Mouse (Mus musculus): ENCODE data around the gene Mrpl33.

GRCm38 (mm10) chr5:31686040-31686439, 89.3 kb downstream of the Mrpl33 start:
- TF ChIP-seq CTCF (IDR thresholded peaks at IDR 0.05; ENCODE audit: extremely low read depth, insufficient read depth, low read length) (no peak), POLR2A (IDR thresholded peaks at IDR 0.05; ENCODE audit: extremely low read depth, insufficient read depth, low read length) (no peak)

Measured in cortical plate, adult 2 months (tissue).